Mouse (Mus musculus): Measurements from ENCODE around the gene Stx7. TPM values are rescaled to one million over a fixed set of nuclear protein-coding genes. Genes with fewer than 3 reads are reported as not detected.

Stx7 gene
- 97.1 to 129 TPM (median 102 TPM) in 4 replicates for total RNA-seq (2023)

GRCm38 (mm10) chr10:24149135-24149781 is at the start of gene Stx7:
TSS of gene Stx7 (plus strand) at chr10:24149302.

GRCm38 (mm10) chr10:24101812-24102211 is 47.3 kb upstream of the Stx7 start, which contains the start of gene Taar8c:
TSS of gene Taar8c (minus strand) at chr10:24101912.

DNA sequence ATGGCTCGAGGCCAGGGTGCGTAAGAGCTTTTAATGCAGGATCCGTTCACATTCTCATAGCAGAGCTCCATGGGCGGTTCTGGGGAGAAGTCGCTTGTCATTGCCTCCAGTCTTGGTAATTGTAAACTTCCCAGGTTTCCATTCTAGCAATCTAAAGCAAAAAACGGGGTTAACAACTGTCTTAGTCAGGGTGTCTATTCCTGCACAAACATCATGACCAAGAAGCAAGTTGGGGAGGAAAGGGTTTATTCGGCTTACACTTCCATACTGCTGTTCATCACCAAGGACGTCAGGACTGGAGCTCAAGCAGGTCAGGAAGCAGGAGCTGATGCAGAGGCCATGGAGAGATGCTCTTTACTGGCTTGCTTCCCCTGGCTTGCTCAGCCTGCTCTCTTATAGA is 39.7 kb upstream of the Stx7 start, which contains the start of gene Taar9:
Gene Taar9, minus strand, starts transcription at position 101 of the 400 bp plus-strand sequence.

DNA sequence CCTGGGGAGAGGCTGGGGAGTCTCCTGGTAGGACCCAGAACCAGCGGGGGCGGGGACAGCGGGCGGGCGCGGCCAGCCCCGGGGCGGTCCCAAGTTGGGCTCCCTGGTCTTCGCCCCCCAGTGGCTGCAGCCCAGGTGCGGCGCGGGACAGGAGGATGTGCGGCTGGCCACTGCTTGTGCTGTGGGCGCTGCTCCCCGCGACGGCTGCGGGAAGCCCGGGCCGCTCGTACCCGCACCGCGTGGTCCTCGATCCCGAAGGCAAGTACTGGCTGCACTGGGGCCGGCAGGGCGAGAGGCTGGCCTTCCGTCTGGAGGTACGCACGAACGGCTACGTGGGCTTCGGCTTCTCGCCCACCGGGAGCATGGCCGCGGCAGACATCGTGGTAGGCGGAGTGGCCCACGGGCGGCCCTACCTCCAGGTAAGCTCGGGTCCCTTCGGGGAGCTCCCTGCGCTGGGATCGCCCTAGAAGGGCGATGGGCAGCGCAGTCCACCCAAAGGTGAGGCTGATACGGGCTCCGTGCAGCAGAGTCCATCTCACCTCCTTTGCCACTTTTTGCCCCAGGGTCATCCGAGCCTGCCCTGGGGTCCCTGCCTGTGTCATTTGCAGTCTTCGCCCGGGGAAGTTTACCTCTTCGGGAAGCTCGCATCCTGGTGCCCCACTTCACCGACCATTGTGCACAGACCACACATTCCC is 74.5 kb downstream of the Stx7 start, which contains the start of gene Moxd1:
Gene Moxd1, plus strand, starts transcription at position 69 of the 695 bp plus-strand sequence.

Other genes with a start within 250 kb of the Stx7 start
- not detected in 4 replicates for gene Taar1, start 228.9 kb upstream of the Stx7 start, total RNA-seq (2023)
- gene Taar2, start 210.7 kb upstream of the Stx7 start, total RNA-seq (2023) = not detected in 4 replicates
- gene Taar3, start 199.7 kb upstream of the Stx7 start, total RNA-seq (2023) = not detected in 4 replicates
- not detected in 4 replicates for gene Taar4, start 188.8 kb upstream of the Stx7 start, total RNA-seq (2023)
- not detected in 4 replicates for gene Taar5, start 178.6 kb upstream of the Stx7 start, total RNA-seq (2023)
- not detected in 4 replicates for gene Taar6, start 163.7 kb upstream of the Stx7 start, total RNA-seq (2023)
- not detected in 4 replicates for gene Taar7a, start 155.8 kb upstream of the Stx7 start, total RNA-seq (2023)
- not detected in 4 replicates for gene Taar7b, start 149.4 kb upstream of the Stx7 start, total RNA-seq (2023)
- gene Taar7d, start 122.1 kb upstream of the Stx7 start, total RNA-seq (2023) = not detected in 4 replicates
- gene Taar7e, start 111.7 kb upstream of the Stx7 start, total RNA-seq (2023) = not detected in 4 replicates
- not detected in 4 replicates for gene Taar7f, start 99.8 kb upstream of the Stx7 start, total RNA-seq (2023)
- gene Taar8a, start 72.8 kb upstream of the Stx7 start, total RNA-seq (2023) = not detected in 4 replicates
- not detected in 4 replicates for gene Taar8b, start 57.0 kb upstream of the Stx7 start, total RNA-seq (2023)
- gene Taar8c, start 47.4 kb upstream of the Stx7 start, total RNA-seq (2023) = not detected in 4 replicates
- not detected in 4 replicates for gene Taar9, start 39.8 kb upstream of the Stx7 start, total RNA-seq (2023)
- gene Moxd1, start 74.2 kb downstream of the Stx7 start, total RNA-seq (2023) = not detected in 4 replicates

All from B cell, adult 62 days (primary cell).